Comparison of ENCODE assay signal across 16 mouse cellular contexts in genomic region chr16:90352691-90353090, GRCm38 (mm10). TPM values are rescaled to one million over a fixed set of nuclear protein-coding genes. Genes with fewer than 3 reads are reported as not detected.
DNase-seq lines count a peak whose midpoint lies in the region; ATAC-seq lines count a peak whose summit lies in the region.
"Had no signal": no experiment of that assay in that cellular context is flagged by ENCODE, and none has a peak within 500 bp of the region (broad histone marks: within the 10 kb centered on the region; RNA-seq: fewer than 3 reads in every experiment).

No protein-coding gene starts in this region.

- 0 out of 2 replicates have a peak, but pooled peaks cover 9% of the 10 kb centered on the region for H3K4me1 ChIP-seq in forebrain, embryonic 13.5 days
- peaks cover 10% of the 10 kb centered on the region for H3K4me1 ChIP-seq in forebrain, embryonic 10.5 days
- 0 out of 2 replicates have a peak, but pooled peaks cover 2% of the 10 kb centered on the region for H3K4me1 ChIP-seq in lung, embryonic 16.5 days (replicated peaks; ENCODE audit: control insufficient read depth, insufficient read depth, low read length)

- no peaks in the 10 kb centered on the region for H3K27me3 ChIP-seq in forebrain, embryonic 13.5 days
- no peaks in the 10 kb centered on the region for H3K27me3 ChIP-seq in forebrain, embryonic 10.5 days (ENCODE audit: poor library complexity, severe bottlenecking)
- no peaks in the 10 kb centered on the region for H3K27me3 ChIP-seq in lung, embryonic 16.5 days (ENCODE audit: control insufficient read depth, insufficient read depth, low read depth, low read length)

- H3K4me3 ChIP-seq in forebrain, embryonic 13.5 days = no peak overlapping the region
- no peak overlapping the region for H3K4me3 ChIP-seq in forebrain, embryonic 10.5 days
- H3K4me3 ChIP-seq in lung, embryonic 16.5 days (ENCODE audit: low read length) = no peak overlapping the region
- H3K4me3 ChIP-seq: embryonic facial prominence, embryonic 10.5 days; heart, embryonic 12.5 days had no signal

- no peaks in the 10 kb centered on the region for H3K9me3 ChIP-seq in forebrain, embryonic 13.5 days (replicated peaks)
- no peaks in the 10 kb centered on the region for H3K9me3 ChIP-seq in forebrain, embryonic 10.5 days
- no peaks in the 10 kb centered on the region for H3K9me3 ChIP-seq in lung, embryonic 16.5 days (ENCODE audit: control insufficient read depth, low read length)
- H3K9me3 ChIP-seq: embryonic facial prominence, embryonic 10.5 days had no signal

- no peak overlapping the region for H3K9ac ChIP-seq in forebrain, embryonic 13.5 days
- no peak overlapping the region for H3K9ac ChIP-seq in lung, embryonic 16.5 days (ENCODE audit: low read length)
- H3K9ac ChIP-seq: heart, embryonic 12.5 days had no signal

- no peak for DNase-seq in forebrain, embryonic 10.5 days (ENCODE audit: extremely low spot score, low spot score)
- DNase-seq in right cerebral cortex, postnatal 10 days (ENCODE audit: low spot score in 2 of 2) = peak; percentile 26 to 37
- DNase-seq in right cerebral cortex, adult 2 months (ENCODE audit: low spot score in 2 of 2) = no peak
- no peak for DNase-seq in thymus, postnatal 0 days (ENCODE audit: low spot score)
- no peak for DNase-seq in spleen, postnatal 4 days (ENCODE audit: low spot score in 2 of 2)
- DNase-seq in testis, postnatal 10 days (ENCODE audit: low spot score) = no peak
- DNase-seq: cerebellum, adult 9-11 months; kidney, adult 18-20 months; kidney, postnatal 25 days; right cerebral cortex, postnatal 14 days; thymus, postnatal 14 days had no signal

- 46% methylated on average over 6 of the region's 6 CpGs for whole genome bisulfite sequencing in forebrain, embryonic 13.5 days
- WGBS in forebrain, embryonic 10.5 days = 62% methylated on average over 6 of the region's 6 CpGs
- 36% methylated on average over 6 of the region's 6 CpGs for WGBS in lung, embryonic 16.5 days

- H3K4me2 ChIP-seq in forebrain, embryonic 13.5 days = no peak overlapping the region
- no peak overlapping the region for H3K4me2 ChIP-seq in lung, embryonic 16.5 days (ENCODE audit: low read depth, low read length)
- H3K4me2 ChIP-seq: heart, embryonic 12.5 days had no signal

- peak; percentile 84 for ATAC-seq in forebrain, embryonic 13.5 days
- peak; percentile 80 for ATAC-seq in lung, embryonic 16.5 days (ENCODE audit: low read depth)
- ATAC-seq: Patski had no signal

- no peaks in the 10 kb centered on the region for H3K36me3 ChIP-seq in forebrain, embryonic 13.5 days (ENCODE audit: poor library complexity, severe bottlenecking)
- no peaks in the 10 kb centered on the region for H3K36me3 ChIP-seq in forebrain, embryonic 10.5 days (replicated peaks)
- H3K36me3 ChIP-seq in lung, embryonic 16.5 days (ENCODE audit: control insufficient read depth, insufficient read depth, low read length) = no peaks in the 10 kb centered on the region
- H3K36me3 ChIP-seq: embryonic facial prominence, embryonic 10.5 days; heart, embryonic 12.5 days had no signal

- peak overlapping the region; percentile 65 for H3K27ac ChIP-seq in forebrain, embryonic 13.5 days
- no peak overlapping the region for H3K27ac ChIP-seq in forebrain, embryonic 10.5 days
- H3K27ac ChIP-seq in lung, embryonic 16.5 days (ENCODE audit: low read length) = peak overlapping the region; percentile 66
- H3K27ac ChIP-seq: embryonic facial prominence, embryonic 10.5 days had no signal

RNA-seq across cellular contexts. Expression of gene Hunk, which starts 33.1 kb away (rescaled TPM):
- polyA plus RNA-seq in forebrain, embryonic 13.5 days (2015; fragmentation: Nextera tagmentation; extraction: Ambion mirVana) = 10.3 and 11.1 TPM in 2 replicates
- polyA plus RNA-seq in forebrain, embryonic 10.5 days (2016; fragmentation: Nextera tagmentation; extraction: Ambion mirVana) = 13.7 and 14.9 TPM in 2 replicates
- 16.2 and 16.5 TPM in 2 replicates for polyA plus RNA-seq in lung, embryonic 16.5 days (2015; fragmentation: Nextera tagmentation; extraction: Ambion mirVana)
- polyA plus RNA-seq in thymus, postnatal 0 days (2015; fragmentation: Nextera tagmentation; extraction: Ambion mirVana) = 3.1 and 3.6 TPM in 2 replicates

Comparison
In these comparisons a context has a peak if more than half of its experiments do, and no peak if none do; other contexts are left out.
1. DNase-seq: peak in right cerebral cortex, postnatal 10 days (2 of 2); none in forebrain, embryonic 10.5 days (single experiment), right cerebral cortex, adult 2 months (0 of 2), thymus, postnatal 0 days (single experiment), spleen, postnatal 4 days (0 of 2) and testis, postnatal 10 days (single experiment).